9 mouse cellular contexts compared by ENCODE assay signal in genomic region chr11:46025962-46026392, GRCm38 (mm10). TPM values are rescaled to one million over a fixed set of nuclear protein-coding genes. Genes with fewer than 3 reads are reported as not detected.
DNase-seq lines count a peak whose midpoint lies in the region; ATAC-seq and TF ChIP-seq lines count a peak whose summit lies in the region.
"Had no signal": no experiment of that assay in that cellular context is flagged by ENCODE, and none has a peak within 500 bp of the region (broad histone marks: within the 10 kb centered on the region; RNA-seq: fewer than 3 reads in every experiment).

No protein-coding gene starts in this region.

- no peak overlapping the region for H3K4me2 ChIP-seq in hindbrain, postnatal 0 days (ENCODE audit: low read depth, low read length)
- H3K4me2 ChIP-seq in stomach, embryonic 16.5 days (ENCODE audit: low read depth, low read length) = no peak overlapping the region

- intact Hi-C loops in left cerebral cortex, postnatal 4 days (cut with DNase I) = loop anchor here (10.0 kb wide), 1 partner anchor 189 kb away; no protein-coding TSS in a partner anchor
- intact Hi-C loops in left cerebral cortex, postnatal 36 days (cut with DNase I) = no loop called here

- no peaks in the 10 kb centered on the region for H3K36me3 ChIP-seq in hindbrain, postnatal 0 days (ENCODE audit: insufficient read depth, low read length)
- no peaks in the 10 kb centered on the region for H3K36me3 ChIP-seq in stomach, embryonic 16.5 days (ENCODE audit: control insufficient read depth, insufficient read depth, low read length)

- H3K4me3 ChIP-seq in hindbrain, postnatal 0 days (ENCODE audit: low read length) = no peak overlapping the region
- no peak overlapping the region for H3K4me3 ChIP-seq in stomach, embryonic 16.5 days (replicated peaks; ENCODE audit: low read length)

- ATAC-seq in hindbrain, postnatal 0 days = peak; percentile 73
- ATAC-seq in stomach, embryonic 16.5 days (ENCODE audit: insufficient read depth, low FRiP score) = peak; percentile 77; the same call in 1 of the 2 replicates

- no peaks in the 10 kb centered on the region for H3K4me1 ChIP-seq in hindbrain, postnatal 0 days (ENCODE audit: insufficient read depth, low read length)
- no peaks in the 10 kb centered on the region for H3K4me1 ChIP-seq in stomach, embryonic 16.5 days (ENCODE audit: control insufficient read depth, insufficient read depth, low read length)

- TF ChIP-seq CTCF in hindbrain, postnatal 0 days (IDR thresholded peaks at IDR 0.05; ENCODE audit: low read depth) = no peak

- H3K27ac ChIP-seq in hindbrain, postnatal 0 days = no peak overlapping the region
- H3K27ac ChIP-seq in stomach, embryonic 16.5 days (ENCODE audit: low read length) = peak overlapping the region; percentile 28

- peak; percentile 16 for DNase-seq in adrenal gland, adult 2 months
- DNase-seq in adrenal gland, adult 8-10 months = no peak
- peak; percentile 36 for DNase-seq in left cerebral cortex, postnatal 4 days
- DNase-seq in left cerebral cortex, postnatal 36 days (ENCODE audit: low spot score in 2 of 2) = no peak
- peak; percentile 31 for DNase-seq in hindbrain, postnatal 0 days (ENCODE audit: low spot score)
- DNase-seq in layer of hippocampus, postnatal 14 days (ENCODE audit: low spot score in 2 of 2) = no peak
- DNase-seq in spleen, postnatal 4 days (ENCODE audit: low spot score in 2 of 2) = no peak
- DNase-seq: right cerebral cortex, adult 18-20 months had no signal

- no peaks in the 10 kb centered on the region for H3K9me3 ChIP-seq in hindbrain, postnatal 0 days (ENCODE audit: low read length)
- no peaks in the 10 kb centered on the region for H3K9me3 ChIP-seq in stomach, embryonic 16.5 days (replicated peaks; ENCODE audit: control insufficient read depth, low read length)

- 23% methylated on average over 7 of the region's 7 CpGs for WGBS in hindbrain, postnatal 0 days
- 16% methylated on average over 7 of the region's 7 CpGs for WGBS in stomach, embryonic 16.5 days

- H3K9ac ChIP-seq in hindbrain, postnatal 0 days (replicated peaks; ENCODE audit: low read length) = no peak overlapping the region
- H3K9ac ChIP-seq in stomach, embryonic 16.5 days (ENCODE audit: low read length) = no peak overlapping the region

- no peaks in the 10 kb centered on the region for H3K27me3 ChIP-seq in hindbrain, postnatal 0 days (ENCODE audit: insufficient read depth, low read length)
- no peaks in the 10 kb centered on the region for H3K27me3 ChIP-seq in stomach, embryonic 16.5 days (ENCODE audit: control insufficient read depth, insufficient read depth, low read length)

RNA-seq across cellular contexts. Expression of gene Gm12166, which starts 26.1 kb away (rescaled TPM):
- 1 to 10 TPM in 1 of 2 experiments, under 1 TPM in 1; 0.92 to 3.5 TPM for total RNA-seq in adrenal gland, adult 2 months (2021)
- 7.5 and 14.5 TPM in 2 replicates for polyA plus RNA-seq in adrenal gland, adult 2 months (2012; rRNA removed)
- 1 to 10 TPM; 3.3 to 5.9 (median 4.4) TPM for total RNA-seq in adrenal gland, adult 8-10 months (2022)
- 1 to 10 TPM; 2.2 to 4.4 TPM for total RNA-seq in left cerebral cortex, postnatal 4 days (2021)
- total RNA-seq in left cerebral cortex, postnatal 36 days (2021) = 1 to 10 TPM; 2.6 to 6.4 TPM
- total RNA-seq in hindbrain, postnatal 0 days (2014; rRNA removed) = 6.5 and 10.6 TPM in 2 replicates
- 8.2 and 8.3 TPM in 2 replicates for polyA plus RNA-seq in hindbrain, postnatal 0 days (2015; fragmentation: Nextera tagmentation; extraction: Ambion mirVana)
- 4.7 and 7.9 TPM in 2 replicates for polyA plus RNA-seq in stomach, embryonic 16.5 days (2015; fragmentation: Nextera tagmentation; extraction: Ambion mirVana)
- total RNA-seq in layer of hippocampus, postnatal 14 days (2021) = 1 to 10 TPM; 2.7 to 6.0 TPM

RNA-seq across cellular contexts. Expression of gene Adam19, which starts 29.8 kb away (rescaled TPM):
- total RNA-seq in adrenal gland, adult 2 months (2021) = 1 to 10 TPM; 2.6 to 6.7 TPM
- 2.9 and 3.8 TPM in 2 replicates for polyA plus RNA-seq in adrenal gland, adult 2 months (2012; rRNA removed)
- 1 to 10 TPM; 1.7 to 5.9 (median 3.8) TPM for total RNA-seq in adrenal gland, adult 8-10 months (2022)
- total RNA-seq in left cerebral cortex, postnatal 4 days (2021) = 10 to 100 TPM; 40.0 to 44.9 TPM
- 10 to 100 TPM; 16.8 to 20.9 TPM for total RNA-seq in left cerebral cortex, postnatal 36 days (2021)
- total RNA-seq in hindbrain, postnatal 0 days (2014; rRNA removed) = 18.5 and 19.1 TPM in 2 replicates
- polyA plus RNA-seq in hindbrain, postnatal 0 days (2015; fragmentation: Nextera tagmentation; extraction: Ambion mirVana) = 5.6 and 5.8 TPM in 2 replicates
- polyA plus RNA-seq in stomach, embryonic 16.5 days (2015; fragmentation: Nextera tagmentation; extraction: Ambion mirVana) = 22.0 and 22.4 TPM in 2 replicates
- total RNA-seq in layer of hippocampus, postnatal 14 days (2021) = 10 to 100 TPM; 27.5 to 28.4 TPM

RNA-seq across cellular contexts. Expression of gene Sox30, which starts 45.9 kb away (rescaled TPM):
- total RNA-seq in adrenal gland, adult 2 months (2021) = under 1 TPM; 0.14 to 0.28 TPM
- 0.21 and 0.25 TPM in 2 replicates for polyA plus RNA-seq in adrenal gland, adult 2 months (2012; rRNA removed)
- total RNA-seq in adrenal gland, adult 8-10 months (2022) = under 1 TPM in 2 of 4 experiments, not detected in 2; 0.10 to 0.23 TPM
- total RNA-seq in left cerebral cortex, postnatal 4 days (2021) = under 1 TPM; 0.28 to 0.30 TPM
- under 1 TPM in 1 of 2 experiments, not detected in 1; 0.10 TPM for total RNA-seq in left cerebral cortex, postnatal 36 days (2021)
- total RNA-seq in hindbrain, postnatal 0 days (2014; rRNA removed) = 0.93 TPM in 1 of 2 replicates, not detected in the other
- 0.08 and 0.09 TPM in 2 replicates for polyA plus RNA-seq in hindbrain, postnatal 0 days (2015; fragmentation: Nextera tagmentation; extraction: Ambion mirVana)
- 0.17 TPM in 1 of 2 replicates, not detected in the other for polyA plus RNA-seq in stomach, embryonic 16.5 days (2015; fragmentation: Nextera tagmentation; extraction: Ambion mirVana)
- total RNA-seq in layer of hippocampus, postnatal 14 days (2021) = under 1 TPM; 0.28 to 0.41 TPM

Comparison
In these comparisons a context has a peak if more than half of its experiments do, and no peak if none do; other contexts are left out.
1. DNase-seq: peak in adrenal gland, adult 2 months (single experiment), left cerebral cortex, postnatal 4 days (single experiment) and hindbrain, postnatal 0 days (single experiment); none in adrenal gland, adult 8-10 months (single experiment), left cerebral cortex, postnatal 36 days (0 of 2), layer of hippocampus, postnatal 14 days (0 of 2) and spleen, postnatal 4 days (0 of 2).